Mouse (Mus musculus) bone marrow macrophage, adult 2 months (primary cell): Measurements from ENCODE around the gene Slc17a1.

Experiments
- CTCF ChIP-seq: IDR thresholded peaks from 2 replicates; pipeline ENCODE4 v1.5.1; 2012; ENCODE audit warnings: low read depth, mild to moderate bottlenecking, low read length, moderate library complexity
- POLR2A ChIP-seq: IDR thresholded peaks from 2 replicates; pipeline ENCODE4 v1.6.1; 2012; ENCODE audit warnings: mild to moderate bottlenecking, low read depth, low read length, borderline replicate concordance

GRCm38 (mm10) chr13:23942861-23943260 is 75.3 kb downstream of the Slc17a1 start:
- TF ChIP-seq CTCF (no peak), POLR2A (no peak)
